Comparison of ENCODE assay signal across 7 mouse cellular contexts in genomic region chr11:106675201-106675726, GRCm38 (mm10).
DNase-seq lines count a peak whose midpoint lies in the region; ATAC-seq and TF ChIP-seq lines count a peak whose summit lies in the region.

No protein-coding gene starts in this region.

- H3K27me3 ChIP-seq in CH12.LX (replicated peaks) = no peaks in the 10 kb centered on the region
- no peaks in the 10 kb centered on the region for H3K27me3 ChIP-seq in hindbrain, embryonic 16.5 days (replicated peaks; ENCODE audit: control insufficient read depth, insufficient read depth, low read length)
- H3K27me3 ChIP-seq in liver, embryonic 12.5 days (replicated peaks) = no peaks in the 10 kb centered on the region
- H3K27me3 ChIP-seq in neural tube, embryonic 13.5 days = no peaks in the 10 kb centered on the region

- DNase-seq in CH12.LX (ENCODE audit: extremely low read depth) = no peak
- peak; percentile 22 for DNase-seq in MN1 (ENCODE audit: low spot score)
- peak; percentile 66 for DNase-seq in gastrocnemius, postnatal 14 days
- no peak for DNase-seq in B cell, adult 2 months

- H3K36me3 ChIP-seq in CH12.LX (replicated peaks in 1 of 2; ENCODE audit: control insufficient read depth in 1 of 2, insufficient read depth in 1 of 2, low read length in 1 of 2) = peaks cover 10 to 34% of the 10 kb centered on the region in 2 experiments
- H3K36me3 ChIP-seq in hindbrain, embryonic 16.5 days (ENCODE audit: control insufficient read depth, insufficient read depth, low read length) = no peaks in the 10 kb centered on the region
- no peaks in the 10 kb centered on the region for H3K36me3 ChIP-seq in liver, embryonic 12.5 days
- H3K36me3 ChIP-seq in neural tube, embryonic 13.5 days = no peaks in the 10 kb centered on the region

- peaks cover 57 to 96% of the 10 kb centered on the region in 2 experiments for H3K4me1 ChIP-seq in CH12.LX (ENCODE audit: control insufficient read depth in 1 of 2, insufficient read depth in 2 of 2)
- H3K4me1 ChIP-seq in hindbrain, embryonic 16.5 days (ENCODE audit: control insufficient read depth, insufficient read depth, low read depth, low read length) = peaks cover 18% of the 10 kb centered on the region
- peaks cover 41% of the 10 kb centered on the region for H3K4me1 ChIP-seq in liver, embryonic 12.5 days
- H3K4me1 ChIP-seq in neural tube, embryonic 13.5 days (replicated peaks) = peaks cover 22% of the 10 kb centered on the region

- 68% methylated on average over 10 of the region's 10 CpGs for WGBS in hindbrain, embryonic 16.5 days
- WGBS in liver, embryonic 12.5 days (ENCODE audit: insufficient replicate concordance) = 41% methylated on average over 10 of the region's 10 CpGs
- 65% methylated on average over 10 of the region's 10 CpGs for WGBS in neural tube, embryonic 13.5 days

- intact Hi-C loops in gastrocnemius, postnatal 14 days (cut with DNase I; ENCODE audit: low total_unique reads) = no loop called here

- TF ChIP-seq EP300 in CH12.LX (IDR thresholded peaks at IDR 0.05; ENCODE audit: low read length) = no peak

- peak overlapping the region in 1 of 3 experiments; percentile 19 for H3K4me3 ChIP-seq in CH12.LX (replicated peaks in 1 of 3; ENCODE audit: low read depth in 2 of 3, low read length in 2 of 3, poor library complexity in 1 of 3)
- no peak overlapping the region for H3K4me3 ChIP-seq in hindbrain, embryonic 16.5 days (ENCODE audit: low read length)
- H3K4me3 ChIP-seq in liver, embryonic 12.5 days = no peak overlapping the region
- no peak overlapping the region for H3K4me3 ChIP-seq in neural tube, embryonic 13.5 days

- TF ChIP-seq RAD21 in CH12.LX (IDR thresholded peaks at IDR 0.05; ENCODE audit: low read depth, low read length) = no peak

- H3K4me2 ChIP-seq in CH12.LX (ENCODE audit: insufficient read depth, low read depth, poor library complexity, severe bottlenecking) = peak overlapping the region; percentile 57; the same call in 1 of the 2 replicates
- no peak overlapping the region; the same call in 1 of the 2 replicates for H3K4me2 ChIP-seq in hindbrain, embryonic 16.5 days (ENCODE audit: low read length)
- H3K4me2 ChIP-seq in liver, embryonic 12.5 days = peak overlapping the region; percentile 31
- peak overlapping the region; percentile 39; the same call in 1 of the 2 replicates for H3K4me2 ChIP-seq in neural tube, embryonic 13.5 days

- peak overlapping the region; percentile 19 for H3K9ac ChIP-seq in CH12.LX (ENCODE audit: insufficient read depth, low read depth)
- H3K9ac ChIP-seq in hindbrain, embryonic 16.5 days (ENCODE audit: low read depth, low read length) = peak overlapping the region; percentile 37; the same call in 1 of the 2 replicates
- H3K9ac ChIP-seq in liver, embryonic 12.5 days = no peak overlapping the region
- 0 out of 2 replicates have a peak overlapping the region, but pooled peaks have one; percentile 43 for H3K9ac ChIP-seq in neural tube, embryonic 13.5 days

- no peak for TF ChIP-seq POLR2A in CH12.LX (IDR thresholded peaks at IDR 0.05; ENCODE audit: low read depth, low read length)

- H3K9me3 ChIP-seq in CH12.LX (replicated peaks; ENCODE audit: low read length) = no peaks in the 10 kb centered on the region
- no peaks in the 10 kb centered on the region for H3K9me3 ChIP-seq in hindbrain, embryonic 16.5 days (ENCODE audit: control insufficient read depth, low read length)
- H3K9me3 ChIP-seq in liver, embryonic 12.5 days (replicated peaks) = no peaks in the 10 kb centered on the region
- no peaks in the 10 kb centered on the region for H3K9me3 ChIP-seq in neural tube, embryonic 13.5 days

- no peaks in the 10 kb centered on the region for H3K79me2 ChIP-seq in CH12.LX (replicated peaks; ENCODE audit: control insufficient read depth, extremely low read depth, insufficient read depth, poor library complexity, severe bottlenecking)

- no peak for ATAC-seq in hindbrain, embryonic 16.5 days
- ATAC-seq in liver, embryonic 12.5 days = no peak
- no peak for ATAC-seq in neural tube, embryonic 13.5 days (ENCODE audit: low read depth)

- TF ChIP-seq CTCF in CH12.LX (conservative IDR thresholded peaks at IDR 0.05 in 1 of 2, IDR thresholded peaks at IDR 0.05 in 1 of 2; ENCODE audit: low read depth in 2 of 2, low read length in 2 of 2) = no peak

- dilution Hi-C loops in CH12.LX (cut with MboI; ENCODE audit: extremely low pct_ligation_motif_present, extremely low pct_unique_long_range_greater_than_20kb, low sequenced_read_pairs) = no loop called here

- H3K27ac ChIP-seq in CH12.LX (ENCODE audit: insufficient read depth, low read depth) = peak overlapping the region; percentile 95
- H3K27ac ChIP-seq in hindbrain, embryonic 16.5 days (ENCODE audit: low read depth, low read length) = peak overlapping the region; percentile 62
- H3K27ac ChIP-seq in liver, embryonic 12.5 days = peak overlapping the region; percentile 53
- peak overlapping the region; percentile 89 for H3K27ac ChIP-seq in neural tube, embryonic 13.5 days (replicated peaks)

- in situ Hi-C loops in CH12.LX (cut with MboI; ENCODE audit: low pct_ligation_motif_present, low pct_unique_long_range_greater_than_20kb, low sequenced_read_pairs) = no loop called here

TF ChIP-seq in CH12.LX, 34 proteins besides CTCF, POLR2A, EP300 and RAD21:
- TF ChIP-seq MXI1 (IDR thresholded peaks at IDR 0.05; ENCODE audit: low read depth, low read length) = no peak
- TF ChIP-seq MAFK (IDR thresholded peaks at IDR 0.05; ENCODE audit: insufficient replicate concordance, low read length) = no peak
- TF ChIP-seq MEF2A (IDR thresholded peaks at IDR 0.05; ENCODE audit: borderline replicate concordance, low read depth, low read length) = no peak
- no peak for TF ChIP-seq ETS1 (conservative IDR thresholded peaks at IDR 0.05; ENCODE audit: low read depth, low read length)
- no peak for TF ChIP-seq USF2 (conservative IDR thresholded peaks at IDR 0.05; ENCODE audit: low read depth, low read length)
- no peak for TF ChIP-seq HCFC1 (IDR thresholded peaks at IDR 0.05; ENCODE audit: low read depth, low read length)
- TF ChIP-seq USF1 (IDR thresholded peaks at IDR 0.05; ENCODE audit: low read depth, low read length) = no peak
- no peak for TF ChIP-seq SIN3A (IDR thresholded peaks at IDR 0.05; ENCODE audit: low read length)
- TF ChIP-seq GABPA (IDR thresholded peaks at IDR 0.05; ENCODE audit: insufficient replicate concordance, low read depth, low read length) = no peak
- no peak for TF ChIP-seq CHD2 (IDR thresholded peaks at IDR 0.05; ENCODE audit: low read length)
- no peak for TF ChIP-seq JUND (conservative IDR thresholded peaks at IDR 0.05; ENCODE audit: low read depth, low read length)

Comparison
In these comparisons a context has a peak if more than half of its experiments do, and no peak if none do; other contexts are left out.
1. DNase-seq: peak in MN1 (single experiment) and gastrocnemius, postnatal 14 days (single experiment); none in CH12.LX (single experiment) and B cell, adult 2 months (0 of 2).
2. Peak in every context shown above with its lines, with median percentiles within 50 percentile points of each other: H3K27ac ChIP-seq.